Mouse (Mus musculus) central nervous system, embryonic 18 days (tissue): ENCODE measurements around the gene Polq. TPM values are rescaled to one million over a fixed set of nuclear protein-coding genes. Genes with fewer than 3 reads are reported as not detected.

Source experiments
- polyA plus RNA-seq: library from polyadenylated mRNA; depleted of rRNA; stranded (reverse); fragments of >200 nt; gene quantifications from 2 replicates; pipeline ENCODE4 v1.2.3, GENCODE M21; 2012; rRNA removed

Polq gene
- polyA plus RNA-seq: 3.0 and 3.4 TPM in 2 replicates

DNA sequence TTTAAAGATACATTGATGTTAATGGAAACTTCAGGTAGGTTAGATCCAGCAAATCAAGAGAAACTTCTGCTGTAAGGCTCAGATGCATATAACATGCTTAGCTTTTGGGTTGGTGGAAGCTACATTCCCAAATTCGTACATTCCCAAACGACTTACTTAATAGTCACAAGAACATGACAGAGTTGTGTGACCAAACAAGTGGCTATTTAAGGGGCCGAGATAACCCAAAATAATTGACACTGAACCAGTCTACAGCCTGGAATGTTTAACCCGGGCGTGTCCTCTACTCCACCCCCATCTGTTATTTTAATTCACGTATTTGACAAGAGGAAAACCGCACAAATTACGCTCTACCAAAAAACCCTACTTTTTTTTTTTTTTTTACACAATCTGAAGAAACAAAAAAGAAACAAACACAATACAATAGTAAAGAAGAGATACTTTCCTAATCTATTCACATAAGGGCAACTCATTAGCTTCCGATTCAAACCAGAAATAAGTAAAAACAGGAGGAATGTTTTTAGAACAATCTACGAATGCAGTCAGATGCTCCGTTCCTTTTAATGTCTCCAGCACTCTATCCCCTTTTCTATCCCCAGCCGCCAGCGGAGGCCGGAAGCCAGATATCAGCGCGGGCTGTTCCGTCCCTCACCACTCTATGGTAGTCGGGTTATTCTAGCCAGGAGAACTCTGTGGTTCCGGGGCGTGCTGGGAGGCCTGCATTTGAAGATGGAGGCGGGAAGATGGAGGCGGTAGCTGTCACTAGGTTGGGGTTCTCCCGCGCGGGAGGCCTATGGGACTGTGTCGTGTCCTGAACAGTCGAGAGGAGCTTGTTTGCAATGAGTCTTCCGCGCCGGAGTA, at the start of gene Polq:
TSS of gene Polq (plus strand) at position 726 of the 861 bp plus-strand sequence.

DNA sequence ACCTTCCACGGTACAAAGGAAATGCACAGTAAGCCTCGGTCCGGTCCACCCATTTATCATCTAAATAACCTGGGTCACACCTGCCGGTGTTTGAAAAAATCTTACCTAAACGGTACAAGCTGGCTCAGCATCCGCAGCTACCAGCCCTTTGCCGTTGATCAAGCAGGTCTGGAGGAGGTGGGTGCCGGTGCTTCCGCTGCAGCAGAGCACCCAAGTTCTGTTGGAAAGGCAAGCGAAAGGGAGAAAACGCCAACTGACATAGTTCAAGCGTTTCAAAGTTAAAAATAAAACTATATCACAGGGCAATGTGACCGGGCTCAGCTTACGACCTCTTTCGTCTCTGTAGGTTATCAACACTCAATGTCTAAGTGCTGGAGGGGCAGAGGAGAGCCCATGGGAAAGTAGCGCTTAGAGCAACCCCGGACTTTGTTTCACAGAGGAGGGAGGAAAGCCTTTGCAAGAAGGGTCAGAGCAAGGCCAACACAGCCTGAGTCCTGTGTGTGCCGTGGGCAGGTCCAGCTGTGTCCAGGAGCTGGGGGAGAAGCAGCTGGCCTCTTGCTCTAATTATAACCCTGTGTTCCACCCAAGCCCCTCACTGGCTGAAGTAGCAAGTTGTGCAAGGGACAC, 21.5 kb upstream of the Polq start, which contains the start of gene Fbxo40:
TSS of gene Fbxo40 (minus strand) at position 469 of the 627 bp plus-strand sequence.

Other genes starting within 250 kb of the Polq start
- gene Slc15a2, start 226.8 kb upstream of the Polq start, polyA plus RNA-seq: 16.4 and 21.7 TPM in 2 replicates
- 27.6 and 29.8 TPM in 2 replicates for gene Iqcb1, start 183.4 kb upstream of the Polq start, polyA plus RNA-seq
- gene Eaf2, start 136.8 kb upstream of the Polq start, polyA plus RNA-seq: 0.44 and 0.68 TPM in 2 replicates
- gene Golgb1, start 136.6 kb upstream of the Polq start, polyA plus RNA-seq: 36.1 and 38.0 TPM in 2 replicates
- 2.1 and 2.2 TPM in 2 replicates for gene Hcls1, start 76.8 kb upstream of the Polq start, polyA plus RNA-seq
- 0.08 and 0.21 TPM in 2 replicates for gene Fbxo40, start 21.3 kb upstream of the Polq start, polyA plus RNA-seq